Mouse (Mus musculus): ENCODE data around the gene Trio. TPM values are rescaled to one million over a fixed set of nuclear protein-coding genes. Genes with fewer than 3 reads are reported as not detected.

Trio gene
- polyA plus RNA-seq, 1 experiment = 47.5 TPM

DNA sequence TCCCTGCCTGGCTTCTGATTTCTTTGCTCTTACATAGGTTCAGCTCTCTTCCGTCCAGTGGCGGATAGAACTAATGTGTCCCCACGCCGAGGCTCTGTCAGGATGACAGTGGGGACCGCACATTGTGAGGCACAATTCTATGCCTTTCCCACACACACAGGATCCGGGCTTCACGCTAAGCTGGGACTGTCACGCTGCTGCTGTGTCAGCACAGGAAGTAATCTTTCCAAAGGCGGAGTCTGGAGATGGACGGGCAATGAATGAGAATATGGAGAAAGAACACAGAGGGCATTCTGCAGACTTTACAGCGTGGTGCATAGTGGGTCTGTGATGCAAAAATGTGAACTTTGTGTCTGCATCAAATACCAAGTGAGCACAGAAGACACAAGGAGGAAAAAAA lies 246.2 kb downstream of the Trio start:
- 63% methylated on average over 11 of the region's 11 CpGs for whole genome bisulfite sequencing
- DNase-seq = no peak
- no peak overlapping the region for H3K4me3 ChIP-seq (replicated peaks; ENCODE audit: extremely low read depth, low read depth, low read length)
- TF ChIP-seq CTCF (IDR thresholded peaks at IDR 0.05; ENCODE audit: insufficient read depth, low read length) (no peak), POLR2A (IDR thresholded peaks at IDR 0.05; ENCODE audit: borderline replicate concordance, extremely low read depth, low read depth, low read length) (no peak)
- peaks cover 18% of the 10 kb centered on the region for H3K4me1 ChIP-seq (ENCODE audit: control insufficient read depth, insufficient read depth, low read length)

DNA sequence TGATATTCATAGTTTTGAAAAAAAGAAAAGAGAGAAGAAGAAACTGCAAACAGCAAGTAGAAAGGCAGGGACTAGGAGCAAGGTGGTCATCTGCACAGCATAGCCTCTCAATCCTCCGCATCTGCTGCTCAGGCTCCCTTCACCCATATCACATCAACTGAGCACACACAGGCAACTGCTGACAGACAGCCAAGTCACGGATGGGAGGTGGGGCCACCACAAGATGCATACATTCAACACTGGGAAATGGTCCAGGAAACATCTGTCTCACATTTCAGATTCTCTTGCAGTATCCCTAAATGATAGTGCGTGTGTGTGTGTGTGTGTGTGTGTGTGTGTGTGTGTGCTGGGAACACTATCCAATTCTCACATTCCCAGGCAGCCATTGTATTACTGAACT lies 247.4 kb downstream of the Trio start:
- DNase-seq = no peak
- H3K4me1 ChIP-seq (ENCODE audit: control insufficient read depth, insufficient read depth, low read length) = peaks cover 8% of the 10 kb centered on the region
- no peak overlapping the region for H3K4me3 ChIP-seq (replicated peaks; ENCODE audit: extremely low read depth, low read depth, low read length)
- 48% methylated on average over 3 of the region's 3 CpGs for WGBS
- no peak for TF ChIP-seq POLR2A (IDR thresholded peaks at IDR 0.05; ENCODE audit: borderline replicate concordance, extremely low read depth, low read depth, low read length)
- no peak for TF ChIP-seq CTCF (IDR thresholded peaks at IDR 0.05; ENCODE audit: insufficient read depth, low read length)

DNA sequence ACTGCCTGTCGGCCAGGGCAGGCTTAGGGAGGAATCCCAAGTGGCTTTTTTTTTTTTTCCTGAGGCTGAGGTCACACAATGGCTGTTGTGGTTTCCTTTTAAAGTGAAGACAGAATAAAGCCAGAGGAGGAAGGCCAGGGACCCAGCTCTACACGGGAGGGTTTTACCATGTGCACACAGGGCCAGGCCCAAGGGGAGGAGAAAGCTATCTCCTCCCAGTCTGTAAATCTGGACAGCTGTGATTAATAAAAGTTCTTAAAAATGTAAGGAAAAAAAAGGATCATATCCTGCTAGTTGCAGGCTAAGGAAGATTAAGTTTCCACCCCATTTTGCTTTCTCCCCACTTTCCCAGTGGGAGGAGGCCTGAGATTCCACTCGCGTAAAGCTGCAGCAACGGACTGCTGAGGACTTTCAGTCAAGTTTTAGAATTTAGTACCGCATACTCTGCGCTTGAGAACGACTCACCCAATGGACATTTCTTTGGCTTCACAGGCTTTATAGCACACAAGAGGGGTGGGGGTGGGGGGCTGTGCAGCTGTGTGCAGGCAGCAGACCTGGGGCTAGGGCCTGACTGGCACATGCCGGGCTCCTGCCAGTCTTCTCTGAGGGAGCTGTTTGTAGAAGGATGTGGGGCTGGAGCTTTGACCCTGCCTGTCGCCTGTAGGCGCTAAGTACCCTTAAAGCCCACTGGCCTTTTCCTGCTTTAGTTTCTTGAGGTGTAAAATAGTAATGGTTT lies 248.0 kb downstream of the Trio start:
- 51% methylated on average over 11 of the region's 11 CpGs for WGBS
- no peak for DNase-seq
- Histone ChIP-seq H3K4me3 (replicated peaks; ENCODE audit: extremely low read depth, low read depth, low read length) (no peak overlapping the region), H3K4me1 (ENCODE audit: control insufficient read depth, insufficient read depth, low read length) (peaks cover 3% of the 10 kb centered on the region; the same call in 1 of the 2 replicates)
- no peak for TF ChIP-seq POLR2A (IDR thresholded peaks at IDR 0.05; ENCODE audit: borderline replicate concordance, extremely low read depth, low read depth, low read length)

DNA sequence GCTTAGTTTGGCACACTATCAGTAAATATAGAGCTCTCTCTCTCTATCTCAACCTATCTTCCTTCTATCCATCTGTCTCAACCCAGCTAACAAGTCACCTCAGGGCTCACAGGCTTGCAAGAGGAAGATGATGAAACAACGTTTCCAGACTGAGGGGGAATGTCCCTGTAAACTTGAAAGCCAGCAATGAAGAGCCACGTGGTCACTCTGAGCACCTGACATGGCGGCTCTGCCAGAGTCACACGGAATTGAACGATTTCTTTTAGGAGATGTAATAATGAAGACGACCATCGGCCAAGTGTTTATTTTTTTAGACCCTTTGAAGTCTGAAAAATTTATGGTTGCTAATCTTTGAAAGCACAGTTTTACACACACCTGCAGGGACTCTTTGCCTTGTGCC lies 251.2 kb downstream of the Trio start:
- Histone ChIP-seq H3K4me3 (replicated peaks; ENCODE audit: extremely low read depth, low read depth, low read length) (no peak overlapping the region), H3K4me1 (ENCODE audit: control insufficient read depth, insufficient read depth, low read length) (peaks cover 3% of the 10 kb centered on the region; the same call in 1 of the 2 replicates)
- no peak for DNase-seq
- 73% methylated on average over 7 of the region's 7 CpGs for WGBS
- no peak for TF ChIP-seq CTCF (IDR thresholded peaks at IDR 0.05; ENCODE audit: insufficient read depth, low read length)
- no peak for TF ChIP-seq POLR2A (IDR thresholded peaks at IDR 0.05; ENCODE audit: borderline replicate concordance, extremely low read depth, low read depth, low read length)

DNA sequence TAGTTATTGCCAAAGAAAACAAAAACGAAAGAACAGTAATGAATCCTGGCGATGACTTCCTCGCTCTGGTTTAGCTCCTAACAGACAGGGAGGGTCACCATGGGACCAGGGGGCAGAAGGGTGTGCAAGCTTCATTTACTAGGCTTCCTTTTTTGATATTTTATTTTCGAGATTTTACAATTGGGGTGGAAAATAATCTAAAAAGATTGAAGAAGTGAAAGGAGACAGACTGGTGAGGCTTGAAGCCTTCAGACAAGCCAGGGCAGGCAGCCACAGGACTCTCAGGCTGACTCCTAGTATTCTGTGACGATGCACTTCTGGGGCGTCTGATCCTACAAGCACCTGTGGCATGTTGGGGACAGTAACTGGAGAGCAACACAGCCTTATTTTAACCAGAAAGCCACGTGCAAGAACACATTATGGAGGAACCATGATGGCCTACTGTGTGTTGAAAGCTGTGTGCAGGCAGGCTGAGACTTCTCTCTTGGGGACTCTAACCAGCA lies 253.5 kb downstream of the Trio start:
- no peak overlapping the region for H3K4me3 ChIP-seq (replicated peaks; ENCODE audit: extremely low read depth, low read depth, low read length)
- no peak for TF ChIP-seq POLR2A (IDR thresholded peaks at IDR 0.05; ENCODE audit: borderline replicate concordance, extremely low read depth, low read depth, low read length)
- TF ChIP-seq CTCF (IDR thresholded peaks at IDR 0.05; ENCODE audit: insufficient read depth, low read length) = no peak
- 0 out of 2 replicates have a peak, but pooled peaks cover 3% of the 10 kb centered on the region for H3K4me1 ChIP-seq (ENCODE audit: control insufficient read depth, insufficient read depth, low read length)
- DNase-seq = no peak
- WGBS = 61% methylated on average over 7 of the region's 7 CpGs

DNA sequence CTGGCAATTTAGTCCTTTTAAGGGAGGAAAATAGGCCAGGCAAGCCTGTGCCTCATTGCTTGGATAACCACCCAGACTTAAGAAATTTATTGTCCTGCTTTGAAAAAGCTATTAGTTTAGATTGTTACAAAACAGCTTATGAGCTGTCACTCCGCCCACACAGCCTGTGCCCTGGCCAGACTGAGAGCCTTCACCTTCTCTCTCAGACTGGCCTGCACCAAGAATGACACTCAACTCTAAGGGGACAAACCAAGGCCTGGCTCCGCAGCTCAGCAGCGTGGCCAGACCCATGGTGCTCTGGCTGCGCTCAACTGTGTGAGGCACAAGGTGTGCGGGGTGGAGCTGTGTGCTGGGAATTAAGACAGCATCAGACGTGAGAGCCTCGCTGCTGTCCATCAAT lies 254.1 kb downstream of the Trio start:
- TF ChIP-seq CTCF (IDR thresholded peaks at IDR 0.05; ENCODE audit: insufficient read depth, low read length) = no peak
- TF ChIP-seq POLR2A (IDR thresholded peaks at IDR 0.05; ENCODE audit: borderline replicate concordance, extremely low read depth, low read depth, low read length) = no peak
- DNase-seq = no peak
- Histone ChIP-seq H3K4me3 (replicated peaks; ENCODE audit: extremely low read depth, low read depth, low read length) (no peak overlapping the region), H3K4me1 (ENCODE audit: control insufficient read depth, insufficient read depth, low read length) (0 out of 2 replicates have a peak, but pooled peaks cover 3% of the 10 kb centered on the region)
- WGBS = 61% methylated on average over 7 of the region's 7 CpGs

DNA sequence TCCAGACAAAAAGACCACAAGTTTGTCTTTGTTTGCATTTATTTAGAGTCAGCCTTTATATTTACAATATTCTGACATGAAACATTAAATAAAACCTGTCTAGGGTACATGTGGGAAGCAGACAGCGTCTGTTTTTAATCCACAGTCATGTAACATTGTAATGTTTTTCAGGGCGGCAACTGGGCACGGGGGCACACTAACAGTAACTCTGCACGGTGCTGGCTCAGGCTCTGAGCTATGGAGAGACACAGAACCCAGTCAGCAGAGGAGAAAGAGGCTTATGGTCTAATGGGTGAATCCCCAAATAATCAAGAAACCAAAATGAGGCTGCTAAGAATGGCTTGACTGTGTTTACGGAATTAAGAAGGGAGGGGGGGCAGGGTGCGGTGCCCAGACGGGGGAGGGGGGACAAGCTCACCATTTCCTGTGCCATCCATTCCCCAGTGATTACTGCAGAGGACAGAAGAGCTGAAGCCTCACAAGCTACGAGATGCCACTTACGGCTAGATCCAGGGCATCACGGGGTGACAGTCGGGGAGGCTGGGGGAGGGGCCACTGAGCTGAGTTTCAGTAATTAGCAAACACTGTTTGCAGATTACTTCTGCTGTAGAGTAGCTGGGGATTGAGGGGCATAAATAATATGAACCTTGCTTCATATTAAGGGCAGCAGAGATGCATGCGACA lies 255.0 kb downstream of the Trio start:
- Histone ChIP-seq H3K4me3 (replicated peaks; ENCODE audit: extremely low read depth, low read depth, low read length) (no peak overlapping the region), H3K4me1 (ENCODE audit: control insufficient read depth, insufficient read depth, low read length) (0 out of 2 replicates have a peak, but pooled peaks cover 3% of the 10 kb centered on the region)
- TF ChIP-seq CTCF (IDR thresholded peaks at IDR 0.05; ENCODE audit: insufficient read depth, low read length) (no peak), POLR2A (IDR thresholded peaks at IDR 0.05; ENCODE audit: borderline replicate concordance, extremely low read depth, low read depth, low read length) (no peak)
- no peak for DNase-seq
- WGBS = 63% methylated on average over 12 of the region's 12 CpGs

DNA sequence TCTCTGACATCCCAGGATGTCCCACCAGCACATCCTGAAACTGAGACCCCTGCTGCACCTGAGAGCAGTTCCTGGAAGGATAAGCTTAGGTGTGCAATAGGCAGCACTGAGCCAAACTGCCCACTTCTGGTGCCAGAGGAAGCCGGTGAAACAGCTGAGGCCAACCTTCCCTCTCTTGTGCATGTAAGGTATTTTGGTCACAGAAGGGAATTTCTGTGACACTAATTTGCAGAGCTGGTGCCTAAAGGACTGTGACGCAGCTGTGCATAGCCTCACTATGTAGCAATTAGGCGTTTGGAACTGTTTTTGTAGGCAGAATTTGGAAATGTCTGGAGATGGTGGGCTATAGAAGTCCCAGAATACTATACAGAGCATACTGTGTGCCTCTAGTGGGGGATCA lies 264.2 kb downstream of the Trio start:
- TF ChIP-seq CTCF (IDR thresholded peaks at IDR 0.05; ENCODE audit: insufficient read depth, low read length) (no peak), POLR2A (IDR thresholded peaks at IDR 0.05; ENCODE audit: borderline replicate concordance, extremely low read depth, low read depth, low read length) (no peak)
- WGBS = 93% methylated on average over 3 of the region's 3 CpGs
- no peak for DNase-seq
- no peak overlapping the region for H3K4me3 ChIP-seq (replicated peaks; ENCODE audit: extremely low read depth, low read depth, low read length)
- no peaks in the 10 kb centered on the region; the same call in 1 of the 2 replicates for H3K4me1 ChIP-seq (ENCODE audit: control insufficient read depth, insufficient read depth, low read length)

DNA sequence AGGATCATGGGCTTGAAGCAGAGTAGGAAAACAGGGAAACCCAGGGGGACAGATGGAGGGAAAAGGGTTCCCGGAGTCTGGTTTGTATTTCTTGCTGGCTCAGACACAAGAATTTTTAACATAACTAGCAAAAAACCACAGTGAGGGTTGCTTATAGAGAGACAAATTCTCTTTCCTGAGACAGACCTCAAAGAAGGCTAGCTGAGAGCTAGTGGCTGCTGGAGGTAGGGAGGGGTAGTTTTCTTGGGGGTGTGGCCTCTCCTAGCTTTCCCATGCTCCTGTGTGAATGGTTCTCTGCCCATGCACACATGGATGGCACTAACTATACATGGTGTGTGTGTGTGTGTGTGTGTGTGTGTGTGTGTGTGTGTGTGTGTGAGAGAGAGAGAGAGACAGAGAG lies 265.0 kb downstream of the Trio start:
- 86% methylated on average over 1 of the region's 1 CpGs for WGBS
- DNase-seq = no peak
- Histone ChIP-seq H3K4me3 (replicated peaks; ENCODE audit: extremely low read depth, low read depth, low read length) (no peak overlapping the region), H3K4me1 (ENCODE audit: control insufficient read depth, insufficient read depth, low read length) (no peaks in the 10 kb centered on the region; the same call in 1 of the 2 replicates)
- no peak for TF ChIP-seq CTCF (IDR thresholded peaks at IDR 0.05; ENCODE audit: insufficient read depth, low read length)
- TF ChIP-seq POLR2A (IDR thresholded peaks at IDR 0.05; ENCODE audit: borderline replicate concordance, extremely low read depth, low read depth, low read length) = no peak
